Mouse (Mus musculus): ENCODE measurements around the gene Eif2b5.

DNA sequence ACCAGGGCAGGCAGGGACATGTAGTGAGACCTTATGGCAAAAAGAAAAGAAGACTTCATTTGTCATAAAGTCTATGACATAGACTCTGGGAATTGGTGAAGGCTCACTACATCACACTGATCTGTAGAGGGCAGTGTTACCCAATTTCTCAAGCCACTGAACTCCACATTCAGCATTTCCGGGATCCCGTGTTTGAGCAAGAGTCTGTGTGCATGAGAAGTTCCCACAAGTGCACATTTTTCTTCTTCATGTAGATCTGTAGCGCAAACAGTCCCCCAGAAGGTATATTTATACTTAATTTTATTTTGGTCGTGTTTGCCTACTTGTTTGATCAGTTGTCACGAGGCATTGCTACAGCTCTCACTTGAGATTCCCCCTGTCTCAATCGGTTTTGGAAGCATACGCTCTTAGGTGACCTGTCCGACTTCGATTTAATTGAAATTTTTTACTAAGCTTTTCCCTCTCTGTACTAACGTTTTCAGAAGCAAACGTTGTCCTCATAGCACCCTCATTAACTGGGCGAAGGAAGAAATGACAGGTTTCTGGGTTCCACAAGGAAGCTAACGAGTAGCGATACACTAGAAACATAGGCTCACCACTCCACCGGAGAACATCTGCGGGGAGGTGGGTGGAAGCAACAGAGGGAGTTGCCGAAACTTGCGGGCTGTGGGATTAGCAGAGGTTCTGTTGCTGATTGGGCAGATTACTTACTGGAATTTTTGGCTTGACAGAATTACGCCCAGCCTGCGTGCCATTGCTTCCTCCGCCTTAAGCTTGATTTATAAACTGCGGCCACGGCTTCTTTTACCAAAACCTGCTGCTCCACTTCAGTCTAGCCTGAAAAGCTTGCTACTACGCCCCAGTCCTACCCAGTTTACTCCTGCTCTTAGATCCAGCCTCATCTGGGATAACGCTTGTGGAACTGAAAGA is 1.7 kb upstream of the Eif2b5 start:
- no peak for TF ChIP-seq CTCF (IDR thresholded peaks at IDR 0.05; ENCODE audit: low read depth, low read length)
- no peak for TF ChIP-seq EP300 (IDR thresholded peaks at IDR 0.05; ENCODE audit: insufficient read depth, low read depth, low read length)
